Mouse (Mus musculus) thymus, postnatal 0 days (tissue): Measurements from ENCODE around the gene Serpina5. TPM values are rescaled to one million over a fixed set of nuclear protein-coding genes. Genes with fewer than 3 reads are reported as not detected.

Experiments used
- DNase-seq: peaks from one replicate; pipeline ENCODE4 v3.0.0-alpha.2; 2015; ENCODE audit warnings: low spot score
- polyA plus RNA-seq: library from polyadenylated mRNA; unstranded; fragments of >200 nt; fragmentation: Nextera tagmentation; extraction: Ambion mirVana; gene quantifications from 2 replicates; pipeline ENCODE4 v1.2.1, GENCODE M21; 2015

The Serpina5 gene
- polyA plus RNA-seq, 1 experiment from 2014 or later, result not detected

GRCm38 (mm10) chr12:104127696-104128095 lies 26.8 kb downstream of the Serpina5 start, which contains the start of gene Serpina3b:
Gene Serpina3b (plus strand): TSS chr12:104127996.
- DNase-seq, result no peak

GRCm38 (mm10) chr12:104131041-104131440 lies 30.1 kb downstream of the Serpina5 start:
- DNase-seq, result no peak

GRCm38 (mm10) chr12:104138216-104138615 lies 37.3 kb downstream of the Serpina5 start:
- no peak for DNase-seq

- no peak for DNase-seq
These were observed 39.7 kb downstream of the Serpina5 start for GRCm38 (mm10) chr12:104140543-104141103.

GRCm38 (mm10) chr12:104141506-104141905 lies 40.6 kb downstream of the Serpina5 start:
- DNase-seq, result no peak

GRCm38 (mm10) chr12:104142427-104142826 lies 41.5 kb downstream of the Serpina5 start:
- no peak for DNase-seq

GRCm38 (mm10) chr12:104143286-104143685 lies 42.4 kb downstream of the Serpina5 start:
- DNase-seq, result no peak

- DNase-seq, result no peak
These were observed 44.7 kb downstream of the Serpina5 start for GRCm38 (mm10) chr12:104145571-104145970.

GRCm38 (mm10) chr12:104151989-104152388 lies 51.1 kb downstream of the Serpina5 start:
- DNase-seq, result no peak

GRCm38 (mm10) chr12:104153041-104153645 lies 52.2 kb downstream of the Serpina5 start:
- DNase-seq, result no peak

GRCm38 (mm10) chr12:104153656-104154055 lies 52.7 kb downstream of the Serpina5 start, which contains the start of gene Serpina3c:
Gene Serpina3c (minus strand): TSS chr12:104153870.
- no peak for DNase-seq

Other genes starting within 250 kb of the Serpina5 start
- not detected in 2 replicates for gene Serpina1a, start 237.6 kb upstream of the Serpina5 start, polyA plus RNA-seq
- 0.18 TPM in 1 of 2 replicates, not detected in the other for gene Serpina1c, start 196.2 kb upstream of the Serpina5 start, polyA plus RNA-seq
- 0.38 and 0.69 TPM in 2 replicates for gene Serpina1e, start 142.1 kb upstream of the Serpina5 start, polyA plus RNA-seq
- 0.34 and 0.40 TPM in 2 replicates for gene Serpina11, start 111.2 kb upstream of the Serpina5 start, polyA plus RNA-seq
- gene Serpina9, start 87.4 kb upstream of the Serpina5 start, polyA plus RNA-seq, result 0.95 and 1.1 TPM in 2 replicates
- gene Serpina12, start 56.7 kb upstream of the Serpina5 start, polyA plus RNA-seq, result 0.20 and 0.27 TPM in 2 replicates
- not detected in 2 replicates for gene Serpina3a, start 11.6 kb downstream of the Serpina5 start, polyA plus RNA-seq
- not detected in 2 replicates for gene Serpina3b, start 26.9 kb downstream of the Serpina5 start, polyA plus RNA-seq
- 0.08 and 0.12 TPM in 2 replicates for gene Serpina3c, start 52.8 kb downstream of the Serpina5 start, polyA plus RNA-seq
- gene Serpina3f, start 113.4 kb downstream of the Serpina5 start, polyA plus RNA-seq, result 1.2 and 1.4 TPM in 2 replicates
- gene Serpina3g, start 135.1 kb downstream of the Serpina5 start, polyA plus RNA-seq, result 98.6 and 111 TPM in 2 replicates
- 20.9 and 23.1 TPM in 2 replicates for gene Serpina3i, start 162.0 kb downstream of the Serpina5 start, polyA plus RNA-seq
- gene Serpina3j, start 213.4 kb downstream of the Serpina5 start, polyA plus RNA-seq, result 0.42 TPM in 2 replicates
- not detected in 2 replicates for gene Serpina3k, start 237.4 kb downstream of the Serpina5 start, polyA plus RNA-seq
- gene Serpina3m, start 237.4 kb downstream of the Serpina5 start, polyA plus RNA-seq, result 0.08 and 0.12 TPM in 2 replicates